Mouse (Mus musculus) heart, embryonic 14.5 days (tissue): Measurements from ENCODE around the gene Galnt4. TPM values are rescaled to one million over a fixed set of nuclear protein-coding genes. Genes with fewer than 3 reads are reported as not detected.
"Not testable (repeated sequence)": the region's sequence is repeated elsewhere in the genome, so short reads cannot be mapped to it uniquely, and the experiment has no call there.

Experiments used
- ATAC-seq: fragments of 200-750 bp; cut with Nextera tagmentation; 2 replicates; pipeline ENCODE4 v1.8.0; 2017; ENCODE audit warnings: low read depth, moderate TSS enrichment; ENCODE audit not compliant: insufficient number of reproducible peaks, insufficient read depth, low FRiP score
- H3K27ac ChIP-seq, 2 experiments: fragments of 200-500 bp in 1 of 2; fragments of 300-500 bp in 1 of 2; sonication (generic) in 1 of 2; replicated peaks in 1 of 2; 2 replicates each; pipeline ENCODE4 v1.5.1; 2012 to 2014; ENCODE audit warnings: low read depth in 2 of 2, low read length in 2 of 2, control low read depth in 1 of 2, mild to moderate bottlenecking in 1 of 2, mixed read lengths in 1 of 2; ENCODE audit not compliant: control insufficient read depth in 1 of 2, insufficient read depth in 1 of 2
- H3K27me3 ChIP-seq: fragments of 300-500 bp; sonication (generic); 2 replicates; pipeline ENCODE4 v1.6.1; 2014; ENCODE audit warnings: mild to moderate bottlenecking, low read length, control low read depth; ENCODE audit not compliant: control insufficient read depth, insufficient read depth
- H3K36me3 ChIP-seq: fragments of 300-500 bp; sonication (generic); 2 replicates; pipeline ENCODE4 v1.6.1; 2014; ENCODE audit warnings: mild to moderate bottlenecking, control low read depth, low read length, mixed read lengths; ENCODE audit not compliant: control insufficient read depth, insufficient read depth
- H3K4me1 ChIP-seq, 2 experiments: fragments of 200-500 bp in 1 of 2; fragments of 300-500 bp in 1 of 2; sonication (generic) in 1 of 2; 2 replicates each; pipeline ENCODE4 v1.6.1; 2012 to 2014; ENCODE audit warnings: low read length in 2 of 2, control low read depth in 1 of 2, mixed read lengths in 1 of 2; ENCODE audit not compliant: control insufficient read depth in 2 of 2, insufficient read depth in 2 of 2
- H3K4me2 ChIP-seq: fragments of 300-500 bp; sonication (generic); 2 replicates; pipeline ENCODE4 v1.6.1; 2014; ENCODE audit warnings: mild to moderate bottlenecking, low read length
- H3K4me3 ChIP-seq, 2 experiments: fragments of 200-500 bp in 1 of 2; fragments of 300-500 bp in 1 of 2; sonication (generic) in 1 of 2; 2 replicates each; pipeline ENCODE4 v1.5.1; 2012 to 2014; ENCODE audit warnings: low read length in 2 of 2, mild to moderate bottlenecking in 2 of 2, control low read depth in 1 of 2, low read depth in 1 of 2, moderate library complexity in 1 of 2; ENCODE audit not compliant: control insufficient read depth in 1 of 2, insufficient read depth in 1 of 2
- H3K9ac ChIP-seq: fragments of 300-500 bp; sonication (generic); 2 replicates; pipeline ENCODE4 v1.6.1; 2014; ENCODE audit warnings: mild to moderate bottlenecking, low read length
- H3K9me3 ChIP-seq: fragments of 300-500 bp; sonication (generic); 2 replicates; pipeline ENCODE4 v1.6.1; 2016; ENCODE audit warnings: low read length, control low read depth; ENCODE audit not compliant: control insufficient read depth
- WGBS: fragments of 180-500 bp; shearing (Covaris S2); extraction: QIAGEN DNeasy Blood & Tissue Kit; methylation state at CpG from one replicate; pipeline ENCODE4 v1.1.7; 2014; 5-methylcytosine and 5-hydroxymethylcytosine counted together
- polyA plus RNA-seq: library from polyadenylated mRNA; unstranded; fragments of >200 nt; fragmentation: Nextera tagmentation; extraction: Ambion mirVana; gene quantifications from 2 replicates; pipeline ENCODE4 v1.2.1, GENCODE M21; 2014

Galnt4 gene
- polyA plus RNA-seq, 1 experiment from 2014 or later = 7.4 TPM

GRCm38 (mm10) chr10:99157697-99158096 lies 49.7 kb downstream of the Galnt4 start:
- H3K4me3 ChIP-seq, H3K27ac ChIP-seq, H3K36me3 ChIP-seq, ATAC-seq, H3K27me3 ChIP-seq, H3K4me1 ChIP-seq, H3K9ac ChIP-seq, H3K9me3 ChIP-seq, H3K4me2 ChIP-seq: not testable (repeated sequence)
- 91% methylated on average over 10 of the region's 10 CpGs for WGBS

GRCm38 (mm10) chr10:99161987-99162582 lies 54.1 kb downstream of the Galnt4 start:
- Histone ChIP-seq H3K27me3 (no peaks in the 10 kb centered on the region), H3K9ac (no peak overlapping the region), H3K36me3 (no peaks in the 10 kb centered on the region), H3K27ac (no peak overlapping the region), H3K4me2 (no peak overlapping the region), H3K4me1 (peaks cover 0 to 8% of the 10 kb centered on the region in 2 experiments; a peak in 2 of 4 replicates), H3K4me3 (no peak overlapping the region), H3K9me3 (no peaks in the 10 kb centered on the region)
- no peak for ATAC-seq
- WGBS = 41% methylated on average over 8 of the region's 8 CpGs

Other genes starting within 250 kb of the Galnt4 start
- 86.3 and 86.4 TPM in 2 replicates for gene Atp2b1, start 193.8 kb upstream of the Galnt4 start, polyA plus RNA-seq
- gene Poc1b, start 1.1 kb upstream of the Galnt4 start, polyA plus RNA-seq = 11.7 and 12.1 TPM in 2 replicates
- gene Phxr2, start 18.2 kb downstream of the Galnt4 start, polyA plus RNA-seq = not detected in 2 replicates
- 42.4 and 43.4 TPM in 2 replicates for gene Dusp6, start 155.1 kb downstream of the Galnt4 start, polyA plus RNA-seq